ENCODE assay signal across 22 mouse cellular contexts in the genomic region with DNA sequence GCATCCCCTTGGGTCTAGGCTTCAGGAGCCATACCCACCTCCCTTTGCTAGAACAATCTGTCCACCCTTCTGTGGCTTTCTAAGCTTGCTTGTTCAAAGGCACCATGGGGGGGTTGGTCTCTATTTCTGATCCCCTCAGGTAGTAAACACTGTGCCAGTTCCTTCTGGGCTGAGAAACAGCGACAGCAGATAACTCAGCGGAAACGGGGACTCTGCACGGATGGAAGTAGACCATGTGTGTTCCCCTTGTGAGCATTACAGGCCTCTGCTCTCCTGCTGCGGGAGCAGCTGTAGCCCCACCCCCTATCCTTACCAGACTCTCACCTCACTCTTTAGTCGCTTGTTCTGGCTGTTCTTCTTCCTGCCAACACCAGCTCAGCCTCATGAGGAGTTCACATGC. TPM values are rescaled to one million over a fixed set of nuclear protein-coding genes. Genes with fewer than 3 reads are reported as not detected.
DNase-seq lines count a peak whose midpoint lies in the region; ATAC-seq and TF ChIP-seq lines count a peak whose summit lies in the region.
"Had no signal": no experiment of that assay in that cellular context is flagged by ENCODE, and none has a peak within 500 bp of the region (broad histone marks: within the 10 kb centered on the region; RNA-seq: fewer than 3 reads in every experiment).

No protein-coding gene starts in this region.

- H3K27ac ChIP-seq in forebrain, embryonic 13.5 days = no peak overlapping the region
- H3K27ac ChIP-seq in forebrain, embryonic 11.5 days (ENCODE audit: low read depth, low read length) = no peak overlapping the region
- peak overlapping the region; percentile 73; the same call in 1 of the 2 replicates for H3K27ac ChIP-seq in layer of hippocampus, adult 2 months
- H3K27ac ChIP-seq: kidney, embryonic 15.5 days; midbrain, embryonic 10.5 days had no signal

- no peak overlapping the region for H3K4me3 ChIP-seq in forebrain, embryonic 13.5 days
- no peak overlapping the region for H3K4me3 ChIP-seq in forebrain, embryonic 11.5 days (ENCODE audit: low read depth, low read length)
- no peak overlapping the region for H3K4me3 ChIP-seq in layer of hippocampus, adult 2 months
- H3K4me3 ChIP-seq: erythroblast, embryonic 14.5 days; kidney, embryonic 15.5 days; midbrain, embryonic 10.5 days had no signal

- no peaks in the 10 kb centered on the region for H3K27me3 ChIP-seq in forebrain, embryonic 13.5 days
- H3K27me3 ChIP-seq in forebrain, embryonic 11.5 days (ENCODE audit: control insufficient read depth, insufficient read depth, low read length) = no peaks in the 10 kb centered on the region
- H3K27me3 ChIP-seq: kidney, embryonic 15.5 days had no signal

- no peak overlapping the region for H3K4me2 ChIP-seq in forebrain, embryonic 13.5 days
- H3K4me2 ChIP-seq in forebrain, embryonic 11.5 days (ENCODE audit: low read depth, low read length, severe bottlenecking) = no peak overlapping the region
- H3K4me2 ChIP-seq: kidney, embryonic 15.5 days had no signal

- ATAC-seq in forebrain, embryonic 13.5 days = 0 out of 2 replicates have a peak, but pooled peaks have one; percentile 41
- ATAC-seq in forebrain, embryonic 11.5 days (replicated peaks; ENCODE audit: low FRiP score) = no peak
- ATAC-seq: CD4-positive, CD25-positive, alpha-beta regulatory T cell, adult 4 months; inflammation-experienced regulatory T-cells, adult 6 months had no signal

- H3K36me3 ChIP-seq in forebrain, embryonic 13.5 days (ENCODE audit: poor library complexity, severe bottlenecking) = no peaks in the 10 kb centered on the region
- no peaks in the 10 kb centered on the region for H3K36me3 ChIP-seq in forebrain, embryonic 11.5 days (ENCODE audit: control insufficient read depth, insufficient read depth, low read length)
- H3K36me3 ChIP-seq: G1E; kidney, embryonic 15.5 days; midbrain, embryonic 10.5 days had no signal

- DNase-seq in forebrain, embryonic 11.5 days (ENCODE audit: low spot score) = no peak
- peak in 1 of 2 experiments; percentile 17 for DNase-seq in layer of hippocampus, adult 2 months (ENCODE audit: low spot score in 2 of 2)
- no peak for DNase-seq in layer of hippocampus, postnatal 25 days (ENCODE audit: extremely low spot score in 1 of 2, low spot score in 1 of 2)
- peak; percentile 99 for DNase-seq in cerebellum, adult 11-12 months
- peak; percentile 94 for DNase-seq in cerebellum, postnatal 25 days
- DNase-seq in kidney, adult 18-20 months = no peak
- no peak for DNase-seq in right cerebral cortex, postnatal 4 days
- DNase-seq: gastrocnemius, postnatal 25 days; lung, adult 2 months; lung, postnatal 36 days; thymus, adult 18-20 months had no signal

- no peaks in the 10 kb centered on the region for H3K4me1 ChIP-seq in forebrain, embryonic 13.5 days
- no peaks in the 10 kb centered on the region for H3K4me1 ChIP-seq in forebrain, embryonic 11.5 days (replicated peaks; ENCODE audit: control insufficient read depth, insufficient read depth, low read length)
- H3K4me1 ChIP-seq: midbrain, embryonic 10.5 days had no signal

- no peaks in the 10 kb centered on the region for H3K9me3 ChIP-seq in forebrain, embryonic 13.5 days (replicated peaks)
- no peaks in the 10 kb centered on the region for H3K9me3 ChIP-seq in forebrain, embryonic 11.5 days (ENCODE audit: control insufficient read depth, low read length)
- H3K9me3 ChIP-seq: G1E; kidney, embryonic 15.5 days; midbrain, embryonic 10.5 days had no signal

- WGBS in forebrain, embryonic 13.5 days = 71% methylated on average over 6 of the region's 6 CpGs
- WGBS in forebrain, embryonic 11.5 days = 62% methylated on average over 6 of the region's 6 CpGs

- no peak for TF ChIP-seq CTCF in layer of hippocampus, adult 2 months (conservative IDR thresholded peaks at IDR 0.05)

- no peak overlapping the region for H3K9ac ChIP-seq in forebrain, embryonic 13.5 days
- H3K9ac ChIP-seq in forebrain, embryonic 11.5 days (ENCODE audit: low read length) = no peak overlapping the region
- H3K9ac ChIP-seq: kidney, embryonic 15.5 days had no signal

RNA-seq across cellular contexts. Expression of a gene that starts 58.2 kb away (rescaled TPM):
- polyA plus RNA-seq in forebrain, embryonic 13.5 days (2015; fragmentation: Nextera tagmentation; extraction: Ambion mirVana) = 4.5 and 4.7 TPM in 2 replicates
- polyA plus RNA-seq in forebrain, embryonic 11.5 days (2014; fragmentation: Nextera tagmentation; extraction: Ambion mirVana) = 2.6 and 3.1 TPM in 2 replicates
- total RNA-seq in layer of hippocampus, adult 2 months (2021) = 100 to 1,000 TPM; 145 to 151 TPM
- 100 to 1,000 TPM; 111 to 147 TPM for total RNA-seq in layer of hippocampus, postnatal 25 days (2021)
- polyA plus RNA-seq: erythroblast, embryonic 14.5 days; G1E; large intestine, adult 2 months; liver, adult 2 months; lung, adult 2 months; small intestine, adult 2 months; urinary bladder, adult 2 months had no signal

Comparison
In these comparisons a context has a peak if more than half of its experiments do, and no peak if none do; other contexts are left out.
1. DNase-seq: peak in cerebellum, adult 11-12 months (single experiment) and cerebellum, postnatal 25 days (2 of 2); none in forebrain, embryonic 11.5 days (single experiment), layer of hippocampus, postnatal 25 days (0 of 2), kidney, adult 18-20 months (single experiment) and right cerebral cortex, postnatal 4 days (single experiment).